ENCODE assay signal across 15 mouse cellular contexts in genomic region chr15:10814709-10815108, GRCm38 (mm10).
DNase-seq lines count a peak whose midpoint lies in the region; ATAC-seq lines count a peak whose summit lies in the region.
"Had no signal": no experiment of that assay in that cellular context is flagged by ENCODE, and none has a peak within 500 bp of the region (broad histone marks: within the 10 kb centered on the region; RNA-seq: fewer than 3 reads in every experiment).

No protein-coding gene starts in this region.

- ATAC-seq in neural tube, embryonic 14.5 days (ENCODE audit: low read depth) = peak; percentile 66; the same call in 1 of the 2 replicates
- ATAC-seq in neural tube, embryonic 15.5 days (ENCODE audit: low FRiP score) = no peak
- ATAC-seq in heart, embryonic 13.5 days (ENCODE audit: extremely low read depth, insufficient number of reproducible peaks, low FRiP score, low TSS enrichment) = 0 out of 2 replicates have a peak, but pooled peaks have one; percentile 50
- ATAC-seq in kidney, embryonic 16.5 days (ENCODE audit: low FRiP score, low TSS enrichment) = no peak
- ATAC-seq: inflammation-experienced regulatory T-cells, adult 6 months; Patski had no signal

- 76% methylated on average over 7 of the region's 7 CpGs for WGBS in neural tube, embryonic 14.5 days
- WGBS in neural tube, embryonic 15.5 days = 68% methylated on average over 7 of the region's 7 CpGs
- WGBS in heart, embryonic 13.5 days = 38% methylated on average over 7 of the region's 7 CpGs
- 41% methylated on average over 7 of the region's 7 CpGs for WGBS in kidney, embryonic 16.5 days

- no peaks in the 10 kb centered on the region for H3K27me3 ChIP-seq in neural tube, embryonic 14.5 days (ENCODE audit: control insufficient read depth, insufficient read depth, low read length)
- H3K27me3 ChIP-seq in neural tube, embryonic 15.5 days (replicated peaks) = no peaks in the 10 kb centered on the region
- no peaks in the 10 kb centered on the region for H3K27me3 ChIP-seq in heart, embryonic 13.5 days (replicated peaks)
- H3K27me3 ChIP-seq in kidney, embryonic 16.5 days (ENCODE audit: insufficient read depth, low read length) = no peaks in the 10 kb centered on the region
- H3K27me3 ChIP-seq: forebrain, embryonic 12.5 days; limb, embryonic 15.5 days; Patski had no signal

- no peaks in the 10 kb centered on the region for H3K4me1 ChIP-seq in neural tube, embryonic 14.5 days (ENCODE audit: control insufficient read depth, insufficient read depth, low read length)
- H3K4me1 ChIP-seq in neural tube, embryonic 15.5 days = no peaks in the 10 kb centered on the region
- H3K4me1 ChIP-seq in heart, embryonic 13.5 days = peaks cover 42% of the 10 kb centered on the region
- peaks cover 12% of the 10 kb centered on the region; the same call in 1 of the 2 replicates for H3K4me1 ChIP-seq in kidney, embryonic 16.5 days (ENCODE audit: insufficient read depth, low read length)
- H3K4me1 ChIP-seq: forebrain, embryonic 12.5 days had no signal

- DNase-seq in adrenal gland, postnatal 36 days = peak; percentile 14 to 47
- DNase-seq in adrenal gland, postnatal 25 days = no peak
- no peak for DNase-seq in right cerebral cortex, postnatal 14 days
- DNase-seq in Muller cell, postnatal 12 days (ENCODE audit: inconsistent ontology term) = no peak
- DNase-seq: adrenal gland, adult 8-10 months; cerebellum, adult 11 months; embryo, embryonic 11 days had no signal

- H3K4me2 ChIP-seq in neural tube, embryonic 14.5 days (ENCODE audit: low read depth, low read length) = no peak overlapping the region
- no peak overlapping the region for H3K4me2 ChIP-seq in neural tube, embryonic 15.5 days
- H3K4me2 ChIP-seq in heart, embryonic 13.5 days = peak overlapping the region; percentile 22
- no peak overlapping the region for H3K4me2 ChIP-seq in kidney, embryonic 16.5 days (replicated peaks; ENCODE audit: low read depth, low read length)
- H3K4me2 ChIP-seq: forebrain, embryonic 12.5 days; limb, embryonic 15.5 days had no signal

- no peak overlapping the region for H3K4me3 ChIP-seq in neural tube, embryonic 14.5 days (ENCODE audit: low read depth, low read length)
- H3K4me3 ChIP-seq in neural tube, embryonic 15.5 days (replicated peaks) = no peak overlapping the region
- no peak overlapping the region for H3K4me3 ChIP-seq in heart, embryonic 13.5 days
- no peak overlapping the region for H3K4me3 ChIP-seq in kidney, embryonic 16.5 days (ENCODE audit: low read length)
- H3K4me3 ChIP-seq: forebrain, embryonic 12.5 days; limb, embryonic 15.5 days had no signal

- no peaks in the 10 kb centered on the region for H3K9me3 ChIP-seq in neural tube, embryonic 14.5 days (ENCODE audit: control insufficient read depth, low read length)
- no peaks in the 10 kb centered on the region for H3K9me3 ChIP-seq in neural tube, embryonic 15.5 days (replicated peaks)
- H3K9me3 ChIP-seq in heart, embryonic 13.5 days = no peaks in the 10 kb centered on the region
- no peaks in the 10 kb centered on the region for H3K9me3 ChIP-seq in kidney, embryonic 16.5 days (ENCODE audit: low read length)
- H3K9me3 ChIP-seq: forebrain, embryonic 12.5 days; limb, embryonic 15.5 days had no signal

- no peaks in the 10 kb centered on the region for H3K36me3 ChIP-seq in neural tube, embryonic 14.5 days (ENCODE audit: control insufficient read depth, insufficient read depth, low read length)
- H3K36me3 ChIP-seq in neural tube, embryonic 15.5 days = no peaks in the 10 kb centered on the region
- no peaks in the 10 kb centered on the region for H3K36me3 ChIP-seq in heart, embryonic 13.5 days
- H3K36me3 ChIP-seq in kidney, embryonic 16.5 days (ENCODE audit: insufficient read depth, low read length) = no peaks in the 10 kb centered on the region
- H3K36me3 ChIP-seq: forebrain, embryonic 12.5 days; limb, embryonic 15.5 days had no signal

- no peak overlapping the region for H3K9ac ChIP-seq in neural tube, embryonic 14.5 days (replicated peaks; ENCODE audit: low read depth, low read length)
- H3K9ac ChIP-seq in neural tube, embryonic 15.5 days (replicated peaks) = no peak overlapping the region
- no peak overlapping the region for H3K9ac ChIP-seq in heart, embryonic 13.5 days
- no peak overlapping the region for H3K9ac ChIP-seq in kidney, embryonic 16.5 days (replicated peaks; ENCODE audit: low read length)
- H3K9ac ChIP-seq: forebrain, embryonic 12.5 days; limb, embryonic 15.5 days had no signal

- no peak overlapping the region for H3K27ac ChIP-seq in neural tube, embryonic 14.5 days (ENCODE audit: low read depth, low read length)
- no peak overlapping the region for H3K27ac ChIP-seq in neural tube, embryonic 15.5 days (replicated peaks)
- H3K27ac ChIP-seq in heart, embryonic 13.5 days (replicated peaks) = peak overlapping the region; percentile 48
- no peak overlapping the region for H3K27ac ChIP-seq in kidney, embryonic 16.5 days (ENCODE audit: low read length)
- H3K27ac ChIP-seq: forebrain, embryonic 12.5 days; limb, embryonic 15.5 days had no signal

Comparison
In these comparisons a context has a peak if more than half of its experiments do, and no peak if none do; other contexts are left out.
1. DNase-seq: peak in adrenal gland, postnatal 36 days (2 of 2); none in adrenal gland, postnatal 25 days (single experiment), right cerebral cortex, postnatal 14 days (single experiment) and Muller cell, postnatal 12 days (single experiment).
2. ATAC-seq: peak in neural tube, embryonic 14.5 days (single experiment) and heart, embryonic 13.5 days (single experiment); none in neural tube, embryonic 15.5 days (single experiment) and kidney, embryonic 16.5 days (single experiment).